Mouse (Mus musculus) c-Kit-positive CD71-positive TER-119-positive erythroid progenitor cells, embryonic 14.5 days (primary cell): Measurements from ENCODE around the gene Cabp2.
"Not testable (repeated sequence)": the region's sequence is repeated elsewhere in the genome, so short reads cannot be mapped to it uniquely, and the experiment has no call there.

Experiments used
- DNase-seq: peaks from one replicate; pipeline ENCODE4 v3.0.0-alpha.2; 2013; ENCODE audit warnings: low spot score

Gene Cabp2

DNA sequence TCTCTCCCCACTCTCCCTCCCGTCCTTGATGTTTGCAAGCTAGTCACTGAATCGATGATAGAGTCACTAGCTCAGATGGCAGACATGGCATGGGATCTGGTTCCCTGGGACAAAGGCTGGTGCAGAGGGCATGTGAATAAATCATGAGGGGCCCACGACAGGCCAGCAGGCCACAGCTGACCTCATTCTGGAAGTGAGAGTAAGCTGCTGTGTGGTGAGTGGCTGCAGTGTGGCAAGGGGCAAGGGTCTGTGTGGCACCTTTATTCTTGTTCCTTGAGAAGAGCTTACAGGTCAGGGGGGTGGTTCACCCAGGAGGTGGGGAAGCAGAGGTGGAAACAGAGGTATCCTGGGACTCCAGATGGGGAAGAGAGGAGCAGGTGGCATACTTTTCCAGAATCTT, at the start of gene Cabp2:
Cabp2 (plus strand) TSS at position 185 of the 400 bp plus-strand sequence.
- DNase-seq = no peak

GRCm38 (mm10) chr19:4032668-4033067, 48.7 kb upstream of the Cabp2 start:
- DNase-seq = no peak

DNA sequence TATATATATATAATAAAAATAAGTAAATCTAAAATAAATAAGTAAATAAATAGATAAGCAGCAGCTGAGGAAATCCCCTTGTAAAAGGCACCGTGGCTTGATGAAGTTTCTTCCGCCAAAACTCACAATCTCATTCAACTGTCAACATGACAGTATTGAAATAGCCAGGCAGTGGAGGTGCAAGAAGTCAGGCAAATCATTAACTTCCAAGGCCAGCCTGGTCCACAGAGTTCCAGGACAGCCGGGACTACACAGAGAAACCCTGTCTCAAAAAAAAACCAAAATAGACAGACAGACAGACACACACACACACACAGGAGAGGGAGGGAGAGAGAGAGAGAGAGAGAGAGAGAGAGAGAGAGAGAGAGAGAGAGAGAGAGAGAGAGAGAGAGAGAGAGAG, 48.1 kb upstream of the Cabp2 start:
- DNase-seq = no peak

DNA sequence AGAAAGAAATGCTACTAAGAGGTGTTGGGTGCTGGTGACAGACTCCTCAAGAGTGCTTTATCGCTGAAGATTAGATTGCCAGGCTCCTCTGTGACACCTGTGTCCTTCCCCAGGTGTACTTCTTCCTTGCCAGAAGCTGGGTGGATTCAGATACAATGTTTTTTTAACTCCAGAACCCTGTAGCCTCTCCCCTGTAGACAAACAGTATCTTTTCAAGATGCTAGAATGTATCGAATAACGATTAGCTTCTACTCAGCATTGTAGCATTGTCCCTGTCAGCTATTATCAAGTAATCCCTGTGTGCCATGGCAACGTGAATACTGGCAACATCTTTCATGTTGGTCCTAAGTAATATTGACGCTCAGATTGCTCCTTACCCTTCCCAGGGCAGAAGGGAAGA, 47.6 kb upstream of the Cabp2 start:
- DNase-seq = no peak

- DNase-seq = no peak
These were observed 44.9 kb upstream of the Cabp2 start for GRCm38 (mm10) chr19:4036327-4037045.

DNA sequence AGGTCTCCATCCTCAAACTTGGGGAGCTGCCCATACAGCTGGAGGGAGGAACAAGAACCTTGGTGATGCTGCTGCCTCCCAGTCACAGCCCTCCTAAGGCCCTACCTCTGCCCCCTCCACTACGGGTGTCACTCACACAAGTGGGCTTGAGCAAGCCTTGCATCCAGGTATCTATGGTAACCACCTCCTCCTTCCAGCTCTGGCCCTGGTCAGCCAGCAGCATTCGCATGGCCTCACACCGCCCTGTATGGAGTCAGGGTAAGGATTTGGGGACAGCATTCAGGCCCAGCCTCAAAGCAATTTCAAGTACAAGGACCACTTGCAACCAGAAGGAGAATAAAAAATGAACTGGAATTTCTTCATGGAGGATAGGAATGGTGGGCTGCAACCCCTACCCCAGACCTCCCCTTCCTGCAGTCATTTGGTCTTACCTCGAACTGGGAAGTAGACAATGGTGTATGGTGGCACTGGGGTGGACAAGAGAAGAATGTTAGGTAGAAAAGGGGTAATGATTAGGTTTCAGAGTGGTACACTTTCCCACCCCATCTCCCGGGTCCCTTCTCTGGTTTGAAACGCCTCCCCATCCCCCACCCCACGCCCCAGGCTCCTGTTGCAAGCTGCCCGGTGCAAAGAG, 44.1 kb upstream of the Cabp2 start:
- not testable (repeated sequence) for DNase-seq

DNA sequence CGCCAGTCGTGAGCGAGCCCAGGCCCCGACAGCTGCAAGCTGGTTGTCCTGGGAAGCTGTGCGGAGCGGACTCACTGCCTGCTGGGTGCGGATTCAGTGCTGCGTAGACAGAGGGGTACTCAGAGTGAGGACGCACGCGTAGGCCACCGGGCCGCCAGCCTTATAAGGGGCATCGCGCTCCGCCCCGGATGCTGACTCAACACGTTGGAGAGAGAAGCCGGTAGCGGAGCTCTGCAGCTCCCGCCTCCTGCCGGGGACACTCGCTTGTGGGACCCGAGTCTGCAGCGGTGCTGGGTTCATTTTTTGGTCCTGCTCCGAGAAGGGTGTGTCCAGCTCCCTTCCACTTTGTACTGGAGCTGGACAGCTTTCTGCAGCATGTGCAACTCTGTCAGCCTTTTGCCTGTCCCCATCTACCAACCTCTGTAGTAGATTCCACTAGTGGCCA, 43.6 kb upstream of the Cabp2 start, which contains the start of gene Gstp1:
Gstp1 (minus strand) TSS at position 198 of the 445 bp plus-strand sequence.
- peak; percentile 83 for DNase-seq

- DNase-seq = not testable (repeated sequence)
These were observed 40.4 kb upstream of the Cabp2 start for GRCm38 (mm10) chr19:4040941-4041340.

DNA sequence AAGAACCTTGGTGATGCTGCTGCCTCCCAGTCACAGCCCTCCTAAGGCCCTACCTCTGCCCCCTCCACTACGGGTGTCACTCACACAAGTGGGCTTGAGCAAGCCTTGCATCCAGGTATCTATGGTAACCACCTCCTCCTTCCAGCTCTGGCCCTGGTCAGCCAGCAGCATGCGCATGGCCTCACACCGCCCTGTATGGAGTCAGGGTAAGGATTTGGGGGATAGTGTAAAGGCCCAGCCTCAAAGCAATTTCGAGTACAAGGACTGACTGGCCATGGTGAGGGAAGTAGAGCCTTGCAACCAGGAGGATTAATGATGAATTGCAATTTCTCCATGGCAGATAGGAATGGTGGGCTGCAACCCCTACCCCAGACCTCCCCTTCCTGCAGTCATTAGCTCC, 39.9 kb upstream of the Cabp2 start:
- DNase-seq = not testable (repeated sequence)

DNA sequence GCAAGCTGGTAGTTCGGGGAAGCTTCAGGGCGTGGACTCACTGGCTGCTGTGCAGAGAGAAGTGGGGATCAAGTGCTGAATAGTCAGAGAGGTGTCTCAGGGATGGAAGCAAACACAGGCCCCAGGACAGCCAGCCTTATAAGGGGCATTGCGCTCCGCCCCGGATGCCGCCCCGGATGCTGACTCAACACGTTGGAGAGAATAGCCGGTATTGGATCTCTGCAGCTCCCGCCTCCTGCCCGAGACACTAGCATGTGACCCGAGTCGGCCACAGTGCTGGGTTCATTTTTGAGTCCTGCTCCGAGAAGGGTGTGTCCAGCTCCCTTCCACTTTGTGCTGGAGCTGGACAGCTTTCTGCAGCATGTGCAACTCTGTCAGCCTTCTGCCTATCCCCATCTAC, 39.3 kb upstream of the Cabp2 start:
- DNase-seq = no peak

DNA sequence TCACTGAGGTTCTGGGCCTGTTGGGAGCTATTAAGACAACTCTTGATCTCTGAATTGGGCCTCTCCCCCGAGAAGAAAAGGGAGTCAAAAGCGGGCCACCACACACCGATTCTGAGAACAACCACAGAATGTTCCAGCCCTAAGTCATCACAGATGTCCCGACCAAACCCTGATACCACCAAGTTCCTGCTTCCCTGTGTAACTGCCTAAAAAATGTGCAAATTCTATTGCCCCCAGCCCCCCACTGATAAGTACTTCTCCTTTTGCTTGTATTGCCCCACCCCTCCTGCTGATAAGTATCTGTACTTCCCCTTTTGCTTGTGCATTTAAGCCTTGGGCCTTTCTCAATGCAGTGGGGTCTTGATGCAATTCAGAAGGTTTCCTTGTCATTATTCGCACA, 37.3 kb upstream of the Cabp2 start:
- DNase-seq = not testable (repeated sequence)

DNA sequence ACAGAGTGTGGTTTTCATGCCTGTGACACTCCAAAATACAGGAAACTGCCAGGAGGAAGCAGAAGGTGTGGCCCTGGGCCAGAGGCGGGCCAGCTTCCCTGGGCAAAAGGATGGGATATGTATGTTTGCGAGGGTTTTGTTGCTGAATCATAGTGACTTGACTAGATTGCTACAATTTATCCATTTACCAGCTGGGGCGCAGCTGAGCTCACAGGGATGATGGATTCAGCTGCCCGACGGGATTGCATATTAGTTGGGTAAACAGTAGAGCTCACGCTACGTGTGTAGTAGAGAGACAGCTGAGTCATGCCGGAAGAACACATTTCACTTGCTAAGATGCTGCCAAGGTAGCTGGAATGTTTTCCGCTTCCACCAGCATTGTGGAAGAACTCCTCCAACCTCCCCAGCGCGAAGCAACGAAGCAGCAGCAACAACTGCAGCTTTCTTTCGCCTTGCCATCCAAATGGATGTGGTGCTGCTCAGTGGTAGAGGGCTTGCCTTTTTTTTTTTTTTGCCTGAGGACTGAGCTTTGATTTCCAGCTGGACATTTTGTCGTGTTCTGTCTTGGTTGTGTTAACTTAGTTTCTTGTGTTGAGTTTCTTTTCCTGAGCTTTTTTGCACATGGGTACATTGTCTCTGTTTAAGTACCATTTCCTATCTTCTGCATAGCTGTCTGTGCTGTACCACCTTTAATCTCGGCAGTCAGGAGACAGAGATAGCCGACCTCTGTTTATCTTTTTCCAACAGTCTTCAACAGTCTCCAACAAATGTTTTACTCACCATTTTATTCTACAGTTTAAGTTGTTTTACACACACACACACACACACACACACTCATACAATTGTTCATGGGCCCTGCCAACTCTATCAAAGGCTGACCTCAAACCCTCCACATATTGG, 35.2 kb upstream of the Cabp2 start, which contains the start of gene Gstp2:
Gstp2 (minus strand) TSS at position 58 of the 900 bp plus-strand sequence.
- DNase-seq = peak; percentile 76

DNA sequence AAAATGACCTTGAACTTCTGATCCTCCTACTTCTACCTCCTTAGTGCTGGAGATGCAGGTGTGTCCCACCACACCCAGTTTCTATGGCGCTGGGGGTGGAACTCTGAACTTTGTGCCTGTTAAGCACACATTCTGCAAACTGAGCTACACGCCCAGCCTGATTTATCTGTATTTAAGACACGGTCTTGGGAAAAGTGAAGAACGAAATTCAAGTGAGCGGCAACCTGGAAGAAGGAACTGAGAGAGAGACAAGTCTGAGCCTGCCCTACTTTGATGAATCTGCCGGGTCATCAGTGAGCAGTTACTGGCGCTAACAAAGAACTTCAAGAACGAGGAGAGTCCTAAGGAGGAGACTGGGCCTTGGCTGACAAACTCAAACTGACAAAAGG, 34.5 kb upstream of the Cabp2 start:
- peak; percentile 61 for DNase-seq

DNA sequence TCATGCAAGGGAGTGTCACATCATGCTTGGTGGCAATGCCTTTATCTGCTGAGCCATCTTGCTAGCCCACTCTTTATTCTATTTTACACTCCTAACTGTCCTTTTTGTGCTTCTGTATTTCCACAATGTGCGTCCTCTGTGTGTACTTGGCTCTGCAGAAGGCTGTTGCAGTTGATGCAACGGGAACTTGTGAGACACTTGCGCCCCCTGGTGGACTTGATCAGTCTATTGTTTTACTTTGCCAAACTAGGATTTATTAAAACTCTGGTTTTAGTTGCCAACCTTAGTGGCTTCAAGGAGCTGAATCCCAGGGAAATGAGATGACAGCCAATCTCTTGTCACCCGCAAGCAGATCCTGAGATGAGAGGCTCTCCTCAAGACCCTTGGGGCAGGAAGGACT, 33.5 kb upstream of the Cabp2 start:
- peak; percentile 86 for DNase-seq

DNA sequence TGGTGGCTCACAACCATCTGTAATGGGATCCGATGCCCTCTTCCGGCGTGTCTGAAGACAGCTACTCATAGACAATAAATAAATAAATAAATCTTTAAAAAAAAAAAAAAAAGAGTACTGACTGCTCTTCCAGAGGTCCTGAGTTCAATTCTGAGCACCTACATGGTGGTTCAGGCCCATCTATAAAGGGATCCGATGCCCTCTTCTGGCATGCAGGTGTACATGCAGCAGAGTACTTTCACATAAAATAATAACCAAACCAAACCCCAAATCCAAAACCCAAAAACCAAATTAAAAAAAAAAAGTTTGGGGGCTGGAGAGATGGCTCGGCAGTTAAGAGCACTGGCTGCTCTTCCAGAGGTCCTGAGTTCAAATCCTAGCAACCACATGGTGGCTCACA, 32.3 kb upstream of the Cabp2 start:
- not testable (repeated sequence) for DNase-seq

GRCm38 (mm10) chr19:4051016-4051415, 30.4 kb upstream of the Cabp2 start:
- DNase-seq = no peak

- peak; percentile 59 for DNase-seq
These were observed 29.4 kb upstream of the Cabp2 start for GRCm38 (mm10) chr19:4051741-4052515.

GRCm38 (mm10) chr19:4052516-4053030, 28.8 kb upstream of the Cabp2 start:
- DNase-seq = no peak

- no peak for DNase-seq
These were observed 26.8 kb upstream of the Cabp2 start for GRCm38 (mm10) chr19:4054613-4055012.

- no peak for DNase-seq
These were observed 26.0 kb upstream of the Cabp2 start for GRCm38 (mm10) chr19:4055216-4055946.
